8 mouse cellular contexts compared by ENCODE assay signal in the genomic region with DNA sequence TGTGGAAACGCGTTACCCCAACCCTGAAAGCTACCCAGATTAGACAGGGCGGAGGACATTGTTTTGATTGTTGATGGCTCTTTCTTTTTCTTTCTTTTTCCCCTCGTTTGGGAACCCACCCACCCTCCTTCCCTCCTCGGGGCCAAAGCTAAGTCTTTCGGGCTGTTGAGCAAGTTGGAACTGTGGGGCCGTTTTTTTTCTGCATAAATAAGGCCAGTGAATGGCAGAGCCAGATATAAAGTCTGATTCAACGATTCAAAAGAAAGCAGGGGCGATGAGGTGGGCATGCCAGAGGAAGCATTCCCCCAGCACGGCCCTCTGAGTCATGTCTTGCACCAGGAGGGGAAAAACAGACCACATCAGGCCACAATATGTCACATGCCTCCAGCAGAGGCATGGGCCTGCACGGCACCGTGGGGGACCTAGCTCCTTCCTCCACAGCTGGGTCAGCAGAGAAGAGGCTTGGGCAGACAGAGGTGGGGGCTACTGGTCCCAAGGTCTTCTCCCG.
DNase-seq lines count a peak whose midpoint lies in the region; ATAC-seq and TF ChIP-seq lines count a peak whose summit lies in the region.

No protein-coding gene starts in this region.

- no peaks in the 10 kb centered on the region; the same call in 1 of the 2 replicates for H3K4me1 ChIP-seq in bone marrow, adult 2 months (ENCODE audit: control insufficient read depth, insufficient read depth, low read length)
- peaks cover 43% of the 10 kb centered on the region for H3K4me1 ChIP-seq in forebrain, embryonic 15.5 days
- peaks cover 40% of the 10 kb centered on the region for H3K4me1 ChIP-seq in hindbrain, embryonic 12.5 days
- H3K4me1 ChIP-seq in limb, embryonic 13.5 days = peaks cover 40% of the 10 kb centered on the region
- H3K4me1 ChIP-seq in midbrain, embryonic 15.5 days = peaks cover 34% of the 10 kb centered on the region
- peaks cover 18% of the 10 kb centered on the region for H3K4me1 ChIP-seq in thymus, adult 2 months (replicated peaks; ENCODE audit: control insufficient read depth, insufficient read depth, low read length)

- H3K4me2 ChIP-seq in forebrain, embryonic 15.5 days (replicated peaks) = peak overlapping the region; percentile 54
- H3K4me2 ChIP-seq in hindbrain, embryonic 12.5 days (replicated peaks) = peak overlapping the region; percentile 61
- peak overlapping the region; percentile 79 for H3K4me2 ChIP-seq in limb, embryonic 13.5 days (replicated peaks)
- H3K4me2 ChIP-seq in midbrain, embryonic 15.5 days = peak overlapping the region; percentile 74

- TF ChIP-seq POLR2A in bone marrow, adult 2 months (IDR thresholded peaks at IDR 0.05; ENCODE audit: borderline replicate concordance, control insufficient read depth, low read depth, low read length) = no peak
- TF ChIP-seq POLR2A in thymus, adult 2 months (IDR thresholded peaks at IDR 0.05; ENCODE audit: control insufficient read depth, extremely low read depth, insufficient read depth, low read length, poor library complexity) = no peak

- DNase-seq in cerebellum, adult 11-12 months = peak; percentile 68
- peak; percentile 52 for DNase-seq in thymus, adult 2 months

- TF ChIP-seq CTCF in bone marrow, adult 2 months (IDR thresholded peaks at IDR 0.05; ENCODE audit: control insufficient read depth, insufficient read depth, low read length) = no peak
- no peak for TF ChIP-seq CTCF in thymus, adult 2 months (IDR thresholded peaks at IDR 0.05; ENCODE audit: borderline replicate concordance, control insufficient read depth, extremely low read depth, insufficient read depth, low read length, poor library complexity)

- peak overlapping the region; percentile 58 for H3K4me3 ChIP-seq in bone marrow, adult 2 months (replicated peaks; ENCODE audit: control insufficient read depth, low read depth, low read length)
- peak overlapping the region; percentile 41 for H3K4me3 ChIP-seq in forebrain, embryonic 15.5 days
- H3K4me3 ChIP-seq in hindbrain, embryonic 12.5 days = peak overlapping the region; percentile 36
- peak overlapping the region; percentile 49 for H3K4me3 ChIP-seq in limb, embryonic 13.5 days
- H3K4me3 ChIP-seq in midbrain, embryonic 15.5 days = peak overlapping the region; percentile 38
- H3K4me3 ChIP-seq in thymus, adult 2 months (ENCODE audit: control insufficient read depth, insufficient read depth, low read length) = peak overlapping the region; percentile 83

- 4% methylated on average over 13 of the region's 13 CpGs for WGBS in bone marrow, adult 2 months
- WGBS in forebrain, embryonic 15.5 days = 1% methylated on average over 13 of the region's 13 CpGs
- 2% methylated on average over 13 of the region's 13 CpGs for whole genome bisulfite sequencing in hindbrain, embryonic 12.5 days
- 6% methylated on average over 13 of the region's 13 CpGs for WGBS in limb, embryonic 13.5 days
- WGBS in midbrain, embryonic 15.5 days = 1% methylated on average over 13 of the region's 13 CpGs
- WGBS in thymus, adult 2 months = 6% methylated on average over 13 of the region's 13 CpGs

- H3K27me3 ChIP-seq in forebrain, embryonic 15.5 days = no peaks in the 10 kb centered on the region
- no peaks in the 10 kb centered on the region for H3K27me3 ChIP-seq in hindbrain, embryonic 12.5 days
- no peaks in the 10 kb centered on the region for H3K27me3 ChIP-seq in limb, embryonic 13.5 days
- no peaks in the 10 kb centered on the region for H3K27me3 ChIP-seq in midbrain, embryonic 15.5 days (replicated peaks)
- H3K27me3 ChIP-seq in thymus, adult 2 months (ENCODE audit: control insufficient read depth, insufficient read depth, low read length) = no peaks in the 10 kb centered on the region

- no peaks in the 10 kb centered on the region for H3K36me3 ChIP-seq in forebrain, embryonic 15.5 days
- no peaks in the 10 kb centered on the region for H3K36me3 ChIP-seq in hindbrain, embryonic 12.5 days
- H3K36me3 ChIP-seq in limb, embryonic 13.5 days = no peaks in the 10 kb centered on the region
- no peaks in the 10 kb centered on the region for H3K36me3 ChIP-seq in midbrain, embryonic 15.5 days (replicated peaks)
- H3K36me3 ChIP-seq in thymus, adult 2 months (ENCODE audit: control insufficient read depth, insufficient read depth, low read length) = no peaks in the 10 kb centered on the region

- no peak for ATAC-seq in cerebellum, adult (ENCODE audit: insufficient number of reproducible peaks, low FRiP score, low TSS enrichment)
- peak; percentile 47 for ATAC-seq in forebrain, embryonic 15.5 days (replicated peaks)
- ATAC-seq in hindbrain, embryonic 12.5 days (ENCODE audit: low FRiP score) = peak; percentile 30; the same call in 1 of the 2 replicates
- ATAC-seq in limb, embryonic 13.5 days (ENCODE audit: low FRiP score, low read depth) = 0 out of 2 replicates have a peak, but pooled peaks have one; percentile 37
- ATAC-seq in midbrain, embryonic 15.5 days (replicated peaks) = peak; percentile 28

- H3K9me3 ChIP-seq in forebrain, embryonic 15.5 days = no peaks in the 10 kb centered on the region
- no peaks in the 10 kb centered on the region for H3K9me3 ChIP-seq in hindbrain, embryonic 12.5 days (replicated peaks)
- no peaks in the 10 kb centered on the region for H3K9me3 ChIP-seq in limb, embryonic 13.5 days
- H3K9me3 ChIP-seq in midbrain, embryonic 15.5 days = no peaks in the 10 kb centered on the region

- H3K27ac ChIP-seq in bone marrow, adult 2 months (ENCODE audit: control insufficient read depth, insufficient read depth, low read depth, low read length, poor library complexity) = peak overlapping the region; percentile 72
- H3K27ac ChIP-seq in forebrain, embryonic 15.5 days (replicated peaks) = peak overlapping the region; percentile 98
- peak overlapping the region; percentile 100 for H3K27ac ChIP-seq in hindbrain, embryonic 12.5 days
- peak overlapping the region; percentile 99 for H3K27ac ChIP-seq in limb, embryonic 13.5 days
- peak overlapping the region; percentile 99 for H3K27ac ChIP-seq in midbrain, embryonic 15.5 days
- H3K27ac ChIP-seq in thymus, adult 2 months (ENCODE audit: control insufficient read depth, insufficient read depth, low read length) = peak overlapping the region; percentile 71

- peak overlapping the region; percentile 62 for H3K9ac ChIP-seq in forebrain, embryonic 15.5 days (replicated peaks)
- peak overlapping the region; percentile 77 for H3K9ac ChIP-seq in hindbrain, embryonic 12.5 days
- peak overlapping the region; percentile 85 for H3K9ac ChIP-seq in limb, embryonic 13.5 days
- peak overlapping the region; percentile 71 for H3K9ac ChIP-seq in midbrain, embryonic 15.5 days
